Mouse (Mus musculus) cerebellum, postnatal 14 days (tissue): ENCODE measurements around the gene Cactin.

Experiments
- DNase-seq, 2 experiments: peaks; one replicate each; pipeline ENCODE4 v3.0.0; 2021; ENCODE audit warnings: mixed read lengths in 2 of 2

Cactin gene

DNA sequence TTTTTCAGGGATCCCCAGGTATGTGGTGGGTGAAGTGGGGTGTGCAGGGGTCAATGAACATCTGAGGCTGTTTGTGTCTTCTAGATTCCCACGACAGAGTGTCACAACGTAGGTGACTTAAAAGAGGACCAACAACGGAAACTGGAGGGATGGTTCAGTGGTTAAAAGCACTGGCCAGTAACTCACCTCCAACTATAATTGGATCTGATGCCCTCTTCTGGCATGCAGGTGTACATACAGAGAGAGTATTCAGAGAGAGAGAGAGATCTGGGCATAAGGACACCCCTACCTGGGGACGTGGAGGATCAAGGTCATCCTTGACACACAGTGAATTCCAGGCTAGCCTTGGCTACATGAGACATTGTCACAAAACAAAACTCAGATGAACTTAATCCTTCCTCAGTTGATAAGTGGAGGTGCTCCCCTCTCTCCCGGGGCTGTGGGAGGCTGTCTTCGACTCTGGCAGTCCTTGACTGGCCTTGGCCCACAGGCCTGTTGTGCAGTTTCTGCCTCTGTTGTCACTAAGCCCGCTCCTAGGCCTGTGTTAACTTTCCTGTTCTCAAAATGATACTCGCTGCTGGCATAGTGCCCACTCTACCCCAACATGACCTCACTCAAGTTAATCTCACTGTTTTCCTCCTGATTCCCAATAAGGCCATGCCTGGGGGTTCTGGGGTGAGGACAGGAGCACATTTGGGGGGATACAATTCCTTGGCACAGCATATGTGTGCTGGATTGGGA lies 23.7 kb downstream of the Cactin start:
- peak in 1 of 2 experiments; percentile 48 for DNase-seq

- no peak for DNase-seq
Measured at GRCm38 (mm10) chr10:81345162-81345534, 24.2 kb downstream of the Cactin start.

DNA sequence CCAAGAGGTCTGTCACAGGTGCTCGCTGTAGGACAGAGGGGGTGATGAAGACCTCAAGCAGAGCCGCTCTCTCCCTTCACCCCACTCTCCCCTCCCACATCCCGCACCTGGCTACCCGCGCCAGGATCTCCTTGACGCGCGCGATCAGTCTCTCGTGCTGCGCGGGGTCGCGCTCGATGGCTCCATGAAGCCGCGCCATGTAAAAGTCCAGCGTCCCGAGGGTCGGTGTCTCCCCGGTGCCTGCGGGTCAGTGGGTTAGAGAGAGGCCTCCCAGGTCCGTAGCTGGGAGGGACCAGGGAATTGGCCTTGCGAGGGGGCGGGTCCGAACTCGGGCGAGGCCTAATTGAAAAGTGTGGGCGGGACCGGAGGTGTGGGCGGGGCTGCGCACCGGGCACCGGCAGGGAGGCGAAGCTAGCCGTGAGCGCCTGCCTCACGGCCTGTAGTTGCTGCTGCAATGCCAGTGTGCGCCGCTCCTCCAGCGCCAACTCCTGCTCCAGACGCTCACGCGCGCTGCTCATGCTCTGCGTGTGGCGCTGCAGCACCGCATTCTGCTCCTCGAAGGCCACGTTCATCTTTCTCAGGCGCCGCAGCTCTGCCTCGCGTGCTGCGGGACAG lies 25.7 kb downstream of the Cactin start:
- DNase-seq, result no peak

GRCm38 (mm10) chr10:81349146-81349545 lies 28.2 kb downstream of the Cactin start:
- DNase-seq, result no peak

GRCm38 (mm10) chr10:81349961-81350350 lies 29.1 kb downstream of the Cactin start:
- DNase-seq, result no peak

DNA sequence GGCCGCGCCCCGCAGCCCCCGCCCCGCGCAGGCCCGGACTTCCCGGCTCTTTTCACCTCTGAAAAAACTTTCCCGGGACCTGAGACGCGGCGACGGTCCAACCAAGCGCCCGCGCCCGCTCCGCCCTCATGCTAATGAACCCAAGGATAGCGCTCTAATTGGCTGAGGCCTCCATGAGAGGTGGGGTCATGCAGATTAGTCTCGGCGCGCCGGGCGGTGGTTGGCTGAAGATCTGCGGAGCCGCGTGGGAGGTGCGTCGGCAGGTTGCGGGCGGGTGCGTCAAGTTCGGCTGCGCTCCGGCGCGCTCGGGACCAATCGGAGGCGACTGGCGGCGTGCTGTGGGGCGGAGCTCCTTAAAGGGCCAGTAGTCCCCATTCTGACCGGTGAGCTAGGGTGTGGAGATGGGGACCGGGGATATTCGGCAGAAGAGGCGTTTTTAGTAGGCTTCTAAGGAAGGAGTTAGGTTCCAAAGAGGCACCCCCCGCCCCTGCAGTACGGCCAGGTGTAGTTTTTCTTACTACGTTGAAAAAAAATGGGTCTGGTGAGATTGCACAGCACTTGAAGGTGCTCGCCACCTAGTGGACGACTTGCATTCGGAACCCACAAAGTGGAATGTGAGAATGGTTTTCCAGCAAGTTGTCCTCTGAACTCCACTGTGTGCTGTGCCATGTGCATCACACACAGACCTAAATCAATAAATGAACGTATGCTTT lies 29.6 kb downstream of the Cactin start, which contains the start of gene Hmg20b:
Gene Hmg20b (minus strand): TSS at position 130 of the 713 bp plus-strand sequence.
- DNase-seq, result peak; percentile 100

GRCm38 (mm10) chr10:81351678-81352291 lies 30.9 kb downstream of the Cactin start:
- DNase-seq, result no peak

GRCm38 (mm10) chr10:81354738-81355477 lies 34.0 kb downstream of the Cactin start:
- DNase-seq, result no peak

GRCm38 (mm10) chr10:81355533-81355932 lies 34.6 kb downstream of the Cactin start:
- DNase-seq, result no peak

- DNase-seq, result no peak
Measured at GRCm38 (mm10) chr10:81356352-81356990, 35.6 kb downstream of the Cactin start.

DNA sequence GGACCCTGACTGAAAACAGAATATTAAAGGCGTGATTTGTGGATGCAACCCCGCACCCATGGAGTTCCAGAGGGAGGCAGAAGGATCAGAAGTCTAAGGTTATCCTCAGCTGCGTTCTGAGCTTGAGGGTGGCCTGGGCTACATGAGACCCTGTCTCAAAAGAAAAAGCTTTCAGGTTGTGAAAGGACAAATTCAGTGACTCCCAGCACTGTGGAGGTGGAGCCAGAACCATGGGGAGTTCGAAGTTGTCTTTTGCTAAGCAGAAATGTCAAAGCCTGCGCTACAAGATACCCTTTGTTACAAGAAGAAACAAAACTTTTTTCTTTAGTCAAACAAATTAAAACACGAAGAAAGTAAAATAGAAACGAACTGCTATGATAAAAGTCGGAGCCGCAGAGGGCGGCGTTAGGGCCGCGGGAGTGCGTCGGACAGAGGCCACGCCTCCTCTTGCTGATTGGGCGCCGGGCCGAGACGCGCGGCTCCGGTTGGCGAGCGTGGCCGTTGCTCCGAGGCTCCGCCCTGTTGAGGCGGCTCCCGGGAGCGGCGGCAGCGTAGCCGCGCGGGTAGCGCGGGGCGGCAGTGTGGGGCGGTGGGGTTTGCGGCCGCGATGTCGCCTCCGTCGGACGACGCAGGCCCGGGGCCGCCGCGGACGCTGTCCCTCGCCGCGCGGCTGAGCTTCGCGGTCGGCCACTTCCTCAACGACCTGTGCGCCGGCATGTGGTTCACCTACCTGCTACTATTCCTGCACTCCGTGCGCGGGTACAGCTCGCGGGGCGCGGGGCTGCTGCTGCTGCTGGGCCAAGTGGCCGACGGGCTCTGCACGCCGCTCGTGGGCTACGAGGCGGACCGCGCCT lies 36.3 kb downstream of the Cactin start, which contains the start of gene Mfsd12:
Gene Mfsd12 (plus strand): TSS at position 501 of the 854 bp plus-strand sequence.
- DNase-seq, result peak; percentile 97

- DNase-seq, result no peak
Measured at GRCm38 (mm10) chr10:81358209-81358608, 37.3 kb downstream of the Cactin start.

GRCm38 (mm10) chr10:81358841-81359240 lies 37.9 kb downstream of the Cactin start:
- DNase-seq, result no peak

GRCm38 (mm10) chr10:81360721-81361120 lies 39.8 kb downstream of the Cactin start:
- no peak for DNase-seq

DNA sequence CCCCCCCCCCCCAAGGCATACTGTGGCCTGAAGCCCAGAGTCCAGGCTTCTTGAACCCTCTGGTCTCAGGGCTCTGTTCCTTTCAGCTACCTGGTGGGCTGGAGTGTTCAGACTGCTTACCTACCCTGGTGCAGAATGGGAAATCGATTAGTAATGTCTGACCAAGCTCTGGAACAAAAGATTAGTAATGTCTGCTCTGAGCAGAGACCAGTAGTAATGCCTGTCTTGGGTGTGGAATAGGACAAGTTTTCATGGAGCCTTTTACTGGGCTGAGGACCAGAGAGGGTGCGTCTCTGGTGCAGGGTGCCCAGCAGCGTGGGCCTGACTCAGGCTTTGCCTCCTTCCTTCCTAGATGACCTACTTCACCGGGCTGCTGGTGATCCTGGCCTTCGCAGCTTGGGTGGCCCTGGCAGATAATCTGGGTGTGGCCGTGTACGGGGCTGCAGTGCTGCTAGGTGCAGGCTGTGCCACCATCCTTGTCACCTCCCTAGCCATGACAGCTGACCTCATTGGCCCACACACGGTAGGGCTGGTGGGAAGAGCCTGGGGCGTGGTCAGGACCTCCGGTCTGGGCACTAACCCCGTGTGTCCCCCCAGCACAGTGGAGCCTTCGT lies 41.5 kb downstream of the Cactin start:
- no peak for DNase-seq

DNA sequence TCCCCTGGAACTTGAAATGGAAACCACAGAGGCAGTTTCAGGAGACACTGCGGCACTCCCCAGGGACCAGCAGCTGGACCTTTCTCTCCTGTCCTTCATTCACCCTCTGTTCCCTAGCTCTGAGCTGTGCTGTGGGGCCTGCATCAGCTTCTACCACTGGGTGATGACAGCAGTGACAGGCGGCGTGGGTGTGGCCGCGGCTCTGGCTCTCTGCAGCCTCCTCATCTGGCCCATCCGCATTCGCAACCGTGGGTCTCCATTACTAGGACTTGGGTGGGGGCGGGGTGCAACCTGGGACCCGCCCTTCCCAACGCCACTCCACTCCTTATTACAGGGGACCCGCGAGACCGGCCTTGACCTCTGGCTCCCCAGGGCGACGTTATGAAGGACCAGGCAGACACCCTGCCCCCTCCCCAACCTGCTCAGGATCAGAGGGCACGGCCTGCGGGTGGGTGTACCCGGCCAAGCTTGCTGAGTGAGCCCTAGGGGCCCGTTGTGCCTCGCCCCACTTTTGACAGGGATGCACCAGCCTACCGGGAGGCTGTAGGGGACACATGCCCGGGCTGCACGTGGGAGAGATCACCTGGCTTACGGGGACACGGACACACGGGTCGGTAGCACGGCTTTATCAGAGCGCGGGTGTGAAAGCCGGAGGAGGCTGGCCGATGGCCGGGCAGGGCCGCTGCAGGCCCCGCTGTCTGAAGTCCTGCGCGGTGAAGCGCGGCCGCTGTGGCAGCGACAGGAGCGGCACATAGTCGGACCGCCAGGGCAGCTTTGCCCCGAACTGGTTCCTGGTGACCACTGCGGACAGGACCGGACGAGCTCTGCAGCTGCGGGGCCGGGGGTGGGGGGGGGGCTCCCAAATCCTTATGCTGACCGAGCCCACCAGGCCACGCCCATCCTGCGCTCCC lies 42.8 kb downstream of the Cactin start:
- no peak for DNase-seq

DNA sequence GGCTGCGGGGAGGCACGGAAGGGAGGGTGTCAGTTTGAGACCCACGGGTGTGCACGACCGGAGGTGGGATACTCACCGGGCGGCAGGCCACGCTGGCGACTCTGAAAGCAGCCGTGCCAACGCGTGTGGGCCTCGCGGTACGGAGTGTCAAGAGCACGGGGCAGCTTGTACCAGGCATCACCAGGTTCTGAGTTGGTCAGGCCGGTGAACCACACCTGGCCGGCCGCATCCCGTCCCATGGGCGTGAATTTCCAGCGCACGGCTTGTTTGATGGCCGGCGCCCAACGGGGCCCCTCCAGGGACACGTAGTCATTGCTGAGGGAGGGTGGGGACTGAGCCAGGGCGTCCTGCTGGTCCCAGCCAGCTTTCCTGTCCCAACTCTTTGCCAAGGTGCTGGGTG lies 43.8 kb downstream of the Cactin start:
- no peak for DNase-seq

DNA sequence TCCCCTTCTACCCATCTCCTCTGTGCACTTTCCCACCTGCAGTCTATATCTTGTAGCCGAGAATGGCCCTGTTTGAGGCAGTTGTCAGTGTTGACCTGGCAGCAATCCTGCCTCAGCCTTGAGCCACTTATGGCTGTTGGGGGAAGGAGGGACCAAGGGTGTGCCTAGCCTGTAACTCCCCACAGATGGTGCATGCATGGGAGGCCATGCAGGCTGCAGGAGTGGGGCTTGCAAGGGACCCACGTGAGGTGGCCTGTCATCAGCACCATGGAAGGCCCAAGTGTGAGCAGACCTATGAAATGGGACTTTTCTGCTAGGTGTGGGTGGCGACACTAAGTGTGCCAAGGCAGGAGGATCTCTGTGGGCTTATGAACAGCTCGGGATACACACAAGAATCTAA lies 44.2 kb downstream of the Cactin start:
- DNase-seq, result no peak

DNA sequence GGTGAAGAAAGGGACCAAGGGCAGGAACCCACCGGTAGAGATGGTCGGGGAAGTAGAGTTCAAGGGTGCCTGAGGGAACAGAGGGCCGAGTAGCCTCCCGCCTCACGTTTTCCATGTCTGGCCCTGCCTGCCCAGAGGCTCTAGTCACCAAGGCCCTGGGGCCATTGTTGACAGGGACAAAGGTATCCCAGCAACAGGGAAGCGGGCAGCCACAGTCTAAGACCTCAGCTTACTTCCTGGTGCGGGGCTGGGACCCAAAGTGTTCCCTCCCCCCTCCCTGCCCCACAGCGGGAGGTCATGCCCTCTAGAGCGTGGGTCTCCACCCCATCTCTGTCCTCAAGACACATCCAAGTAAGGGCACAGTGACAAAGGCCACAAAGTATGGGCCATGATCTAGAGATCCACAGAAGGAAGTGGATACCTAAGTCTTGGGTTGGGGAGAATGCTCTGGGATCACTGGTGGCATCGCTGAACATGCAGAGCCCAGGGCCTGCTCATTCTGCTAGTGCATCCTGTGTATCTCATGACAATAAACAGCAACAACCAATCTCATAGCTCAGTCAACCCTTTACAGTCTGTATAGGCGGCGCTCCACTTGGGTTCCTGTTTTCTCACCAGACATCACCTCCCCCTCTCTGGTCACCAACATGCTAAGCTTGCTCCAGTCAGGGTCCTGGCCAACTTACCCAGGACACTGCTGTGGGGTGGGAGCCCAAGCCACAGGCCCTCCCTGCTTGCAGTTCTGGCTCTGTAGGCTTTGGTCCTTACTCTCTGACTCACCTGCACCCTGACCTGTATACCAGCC lies 45.0 kb downstream of the Cactin start, which contains the start of gene 4930404N11Rik:
Gene 4930404N11Rik (minus strand): TSS at position 145 of the 805 bp plus-strand sequence.
- no peak for DNase-seq
